19 mouse cellular contexts compared by ENCODE assay signal in genomic region chr11:103036881-103037465, GRCm38 (mm10).
"Had no signal": no experiment of that assay in that cellular context is flagged by ENCODE, and none has a peak within 500 bp of the region (broad histone marks: within the 10 kb centered on the region; RNA-seq: fewer than 3 reads in every experiment).

No protein-coding gene starts in this region.

- H3K4me3 ChIP-seq: limb, embryonic 10.5 days; limb, embryonic 13.5 days; liver, embryonic 13.5 days; midbrain, embryonic 12.5 days; midbrain, embryonic 15.5 days; neural tube, embryonic 13.5 days had no signal

- DNase-seq: kidney, adult 8-10 months; kidney, postnatal 14 days; kidney, postnatal 4 days; layer of hippocampus, postnatal 36 days; liver; liver, embryonic 13.5 days; lung, embryonic 14.5 days; right cerebral cortex, adult 18-20 months; right cerebral cortex, postnatal 14 days; right cerebral cortex, postnatal 4 days; thymus, postnatal 25 days had no signal

- H3K27me3 ChIP-seq: limb, embryonic 13.5 days; liver, embryonic 13.5 days; midbrain, embryonic 12.5 days; midbrain, embryonic 15.5 days; neural tube, embryonic 13.5 days had no signal

- H3K36me3 ChIP-seq: midbrain, embryonic 15.5 days had no signal

- H3K9ac ChIP-seq: limb, embryonic 13.5 days; liver, embryonic 13.5 days; lung, embryonic 14.5 days; midbrain, embryonic 12.5 days; midbrain, embryonic 15.5 days; neural tube, embryonic 13.5 days had no signal

- H3K4me1 ChIP-seq: limb, embryonic 10.5 days; midbrain, embryonic 12.5 days; midbrain, embryonic 15.5 days; neural tube, embryonic 13.5 days had no signal

- ATAC-seq: intestine, postnatal 0 days; lung, postnatal 0 days; midbrain, embryonic 15.5 days had no signal

- H3K27ac ChIP-seq: limb, embryonic 10.5 days; limb, embryonic 13.5 days; liver, embryonic 13.5 days; macrophage; midbrain, embryonic 12.5 days; midbrain, embryonic 15.5 days; neural tube, embryonic 13.5 days had no signal

- H3K9me3 ChIP-seq: limb, embryonic 10.5 days; limb, embryonic 13.5 days; liver, embryonic 13.5 days; midbrain, embryonic 12.5 days; midbrain, embryonic 15.5 days; neural tube, embryonic 13.5 days had no signal

- H3K4me2 ChIP-seq: limb, embryonic 13.5 days; liver, embryonic 13.5 days; lung, embryonic 14.5 days; midbrain, embryonic 12.5 days; midbrain, embryonic 15.5 days; neural tube, embryonic 13.5 days had no signal
